Mouse (Mus musculus): ENCODE data around the gene Upk3a. TPM values are rescaled to one million over a fixed set of nuclear protein-coding genes. Genes with fewer than 3 reads are reported as not detected.

Gene Upk3a
- total and polyA plus RNA-seq, 2 experiments from 2014 or later, result 125 TPM; not detected in 1

DNA sequence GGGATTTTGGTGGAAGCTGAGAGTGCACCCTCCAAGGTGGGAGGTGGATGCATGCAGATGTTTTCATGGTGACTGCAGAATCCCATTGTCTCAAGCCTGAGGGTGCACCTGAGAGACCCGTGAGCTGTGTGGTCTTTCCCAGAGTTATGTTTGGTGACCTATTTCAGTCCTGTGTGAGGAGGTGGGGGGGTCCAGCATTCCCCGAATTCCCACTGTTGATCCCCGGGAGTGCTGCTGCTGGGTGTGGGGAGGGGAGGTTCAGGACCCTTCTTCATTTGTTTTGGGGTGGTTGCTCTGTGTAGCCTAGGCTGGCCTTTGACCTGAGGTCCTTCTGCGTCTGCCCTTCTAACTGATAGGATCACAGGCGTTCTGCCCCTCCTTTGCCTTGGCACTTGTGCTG, 26.8 kb downstream of the Upk3a start:
- Histone ChIP-seq H3K27ac (ENCODE audit: low read depth) (peak overlapping the region; percentile 59; the same call in 1 of the 2 replicates), H3K4me3 (ENCODE audit: low read depth, low read length) (no peak overlapping the region), H3K27me3 (ENCODE audit: control insufficient read depth, insufficient read depth, low read length) (no peaks in the 10 kb centered on the region), H3K9me3 (replicated peaks; ENCODE audit: control insufficient read depth, low read length) (no peaks in the 10 kb centered on the region), H3K4me1 (ENCODE audit: control insufficient read depth, insufficient read depth) (peaks cover 10% of the 10 kb centered on the region), H3K36me3 (replicated peaks; ENCODE audit: control insufficient read depth, insufficient read depth, low read length) (peaks cover 33% of the 10 kb centered on the region), H3K4me2 (ENCODE audit: low read depth, low read length) (no peak overlapping the region), H3K9ac (replicated peaks; ENCODE audit: low read depth, low read length) (no peak overlapping the region)
- WGBS, result 65% methylated on average over 5 of the region's 5 CpGs
- TF ChIP-seq CTCF (IDR thresholded peaks at IDR 0.05; ENCODE audit: low read depth), result no peak
- TF ChIP-seq EP300 (IDR thresholded peaks at IDR 0.05; ENCODE audit: low read depth), result no peak
- ATAC-seq (ENCODE audit: insufficient read depth, low read depth) (no peak), DNase-seq (ENCODE audit: low spot score) (no peak)

- H3K27me3 ChIP-seq (ENCODE audit: control insufficient read depth, insufficient read depth, low read length), result no peaks in the 10 kb centered on the region
- H3K4me3 ChIP-seq (ENCODE audit: low read depth, low read length), result no peak overlapping the region
- no peak for TF ChIP-seq EP300 (IDR thresholded peaks at IDR 0.05; ENCODE audit: low read depth)
- TF ChIP-seq CTCF (IDR thresholded peaks at IDR 0.05; ENCODE audit: low read depth), result no peak
- DNase-seq (ENCODE audit: low spot score), result no peak
- no peak overlapping the region for H3K4me2 ChIP-seq (ENCODE audit: low read depth, low read length)
- H3K36me3 ChIP-seq (replicated peaks; ENCODE audit: control insufficient read depth, insufficient read depth, low read length), result peaks cover 56% of the 10 kb centered on the region
- ATAC-seq (ENCODE audit: insufficient read depth, low read depth), result no peak
- H3K9ac ChIP-seq (replicated peaks; ENCODE audit: low read depth, low read length), result no peak overlapping the region
- no peak overlapping the region for H3K27ac ChIP-seq (ENCODE audit: low read depth)
- H3K4me1 ChIP-seq (ENCODE audit: control insufficient read depth, insufficient read depth), result peaks cover 10% of the 10 kb centered on the region
- H3K9me3 ChIP-seq (replicated peaks; ENCODE audit: control insufficient read depth, low read length), result no peaks in the 10 kb centered on the region
- 90% methylated on average over 14 of the region's 14 CpGs for WGBS
Measured at GRCm38 (mm10) chr15:85046230-85046950, 29.4 kb downstream of the Upk3a start.

- Histone ChIP-seq H3K9ac (replicated peaks; ENCODE audit: low read depth, low read length) (no peak overlapping the region), H3K4me2 (ENCODE audit: low read depth, low read length) (no peak overlapping the region), H3K4me1 (ENCODE audit: control insufficient read depth, insufficient read depth) (peaks cover 8% of the 10 kb centered on the region; the same call in 1 of the 2 replicates), H3K27ac (ENCODE audit: low read depth) (no peak overlapping the region), H3K9me3 (replicated peaks; ENCODE audit: control insufficient read depth, low read length) (no peaks in the 10 kb centered on the region), H3K36me3 (replicated peaks; ENCODE audit: control insufficient read depth, insufficient read depth, low read length) (peaks cover 65% of the 10 kb centered on the region), H3K4me3 (ENCODE audit: low read depth, low read length) (no peak overlapping the region), H3K27me3 (ENCODE audit: control insufficient read depth, insufficient read depth, low read length) (no peaks in the 10 kb centered on the region)
- ATAC-seq (ENCODE audit: insufficient read depth, low read depth) (no peak), DNase-seq (ENCODE audit: low spot score) (no peak)
- 82% methylated on average over 4 of the region's 4 CpGs for WGBS
- TF ChIP-seq CTCF (IDR thresholded peaks at IDR 0.05; ENCODE audit: low read depth) (no peak), EP300 (IDR thresholded peaks at IDR 0.05; ENCODE audit: low read depth) (no peak)
Measured at GRCm38 (mm10) chr15:85047865-85048264, 30.9 kb downstream of the Upk3a start.

DNA sequence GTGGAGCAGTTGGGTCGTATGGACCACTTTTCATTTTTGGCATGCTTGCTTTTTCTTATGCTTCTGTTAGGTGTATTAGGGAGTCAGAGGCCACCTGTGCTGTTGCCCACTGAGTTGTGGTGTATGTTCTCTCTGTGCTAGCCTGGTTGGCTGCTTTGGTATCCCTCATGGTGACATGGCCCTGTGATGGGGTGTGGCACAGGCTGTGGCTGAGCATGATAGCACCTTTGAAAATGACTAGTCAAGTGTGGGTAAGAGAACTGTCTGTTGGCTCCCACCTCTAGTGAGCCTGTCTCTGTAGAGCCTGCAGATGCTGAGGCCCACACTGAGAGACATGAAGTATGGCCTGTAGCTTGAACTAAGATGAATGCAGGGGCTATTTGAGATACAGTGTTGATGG, 32.8 kb downstream of the Upk3a start:
- Histone ChIP-seq H3K36me3 (replicated peaks; ENCODE audit: control insufficient read depth, insufficient read depth, low read length) (peaks cover 75% of the 10 kb centered on the region), H3K9ac (replicated peaks; ENCODE audit: low read depth, low read length) (no peak overlapping the region), H3K4me1 (ENCODE audit: control insufficient read depth, insufficient read depth) (no peaks in the 10 kb centered on the region), H3K9me3 (replicated peaks; ENCODE audit: control insufficient read depth, low read length) (no peaks in the 10 kb centered on the region), H3K27ac (ENCODE audit: low read depth) (no peak overlapping the region), H3K4me3 (ENCODE audit: low read depth, low read length) (no peak overlapping the region), H3K4me2 (ENCODE audit: low read depth, low read length) (no peak overlapping the region), H3K27me3 (ENCODE audit: control insufficient read depth, insufficient read depth, low read length) (no peaks in the 10 kb centered on the region)
- no peak for ATAC-seq (ENCODE audit: insufficient read depth, low read depth)
- TF ChIP-seq CTCF (IDR thresholded peaks at IDR 0.05; ENCODE audit: low read depth) (no peak), EP300 (IDR thresholded peaks at IDR 0.05; ENCODE audit: low read depth) (no peak)
- WGBS, result 82% methylated on average over 1 of the region's 1 CpGs
- DNase-seq (ENCODE audit: low spot score), result no peak

GRCm38 (mm10) chr15:85054098-85054497, 37.2 kb downstream of the Upk3a start:
- no peaks in the 10 kb centered on the region for H3K4me1 ChIP-seq (ENCODE audit: control insufficient read depth, insufficient read depth)
- WGBS, result 93% methylated on average over 3 of the region's 3 CpGs
- ATAC-seq (ENCODE audit: insufficient read depth, low read depth) (no peak), DNase-seq (ENCODE audit: low spot score) (no peak)
- no peaks in the 10 kb centered on the region for H3K27me3 ChIP-seq (ENCODE audit: control insufficient read depth, insufficient read depth, low read length)
- no peak overlapping the region for H3K9ac ChIP-seq (replicated peaks; ENCODE audit: low read depth, low read length)
- H3K36me3 ChIP-seq (replicated peaks; ENCODE audit: control insufficient read depth, insufficient read depth, low read length), result peaks cover 75% of the 10 kb centered on the region
- H3K27ac ChIP-seq (ENCODE audit: low read depth), result no peak overlapping the region
- no peak overlapping the region for H3K4me3 ChIP-seq (ENCODE audit: low read depth, low read length)
- H3K4me2 ChIP-seq (ENCODE audit: low read depth, low read length), result no peak overlapping the region
- TF ChIP-seq EP300 (IDR thresholded peaks at IDR 0.05; ENCODE audit: low read depth) (no peak), CTCF (IDR thresholded peaks at IDR 0.05; ENCODE audit: low read depth) (no peak)
- no peaks in the 10 kb centered on the region for H3K9me3 ChIP-seq (replicated peaks; ENCODE audit: control insufficient read depth, low read length)

DNA sequence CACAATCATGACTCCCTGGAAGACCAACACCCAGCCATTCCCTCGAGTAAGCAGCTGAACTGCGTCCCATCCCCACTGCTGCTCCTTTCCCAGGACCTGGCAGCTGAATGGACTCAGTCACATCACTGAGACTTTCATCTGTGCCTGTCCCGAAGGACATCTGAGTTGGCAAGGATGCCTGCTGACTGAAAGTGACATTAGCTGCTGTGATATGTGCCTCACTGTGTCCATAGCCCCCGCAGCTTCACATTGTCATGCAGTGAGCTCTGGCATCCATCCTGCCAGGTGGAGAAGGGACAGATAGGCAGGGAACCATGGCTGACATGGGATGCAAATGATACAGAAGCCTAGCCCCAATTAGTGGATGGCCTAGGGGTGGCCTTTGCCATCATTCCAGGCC, 38.2 kb downstream of the Upk3a start:
- H3K4me3 ChIP-seq (ENCODE audit: low read depth, low read length), result no peak overlapping the region
- H3K9me3 ChIP-seq (replicated peaks; ENCODE audit: control insufficient read depth, low read length), result no peaks in the 10 kb centered on the region
- no peak for TF ChIP-seq EP300 (IDR thresholded peaks at IDR 0.05; ENCODE audit: low read depth)
- TF ChIP-seq CTCF (IDR thresholded peaks at IDR 0.05; ENCODE audit: low read depth), result no peak
- no peak for ATAC-seq (ENCODE audit: insufficient read depth, low read depth)
- WGBS, result 71% methylated on average over 4 of the region's 4 CpGs
- no peaks in the 10 kb centered on the region for H3K27me3 ChIP-seq (ENCODE audit: control insufficient read depth, insufficient read depth, low read length)
- peaks cover 72% of the 10 kb centered on the region for H3K36me3 ChIP-seq (replicated peaks; ENCODE audit: control insufficient read depth, insufficient read depth, low read length)
- no peak for DNase-seq (ENCODE audit: low spot score)
- H3K4me1 ChIP-seq (ENCODE audit: control insufficient read depth, insufficient read depth), result no peaks in the 10 kb centered on the region
- H3K9ac ChIP-seq (replicated peaks; ENCODE audit: low read depth, low read length), result no peak overlapping the region
- H3K27ac ChIP-seq (ENCODE audit: low read depth), result no peak overlapping the region
- H3K4me2 ChIP-seq (ENCODE audit: low read depth, low read length), result no peak overlapping the region

Data from heart, postnatal 0 days (tissue).